Comparison of ENCODE assay signal across 22 mouse cellular contexts in genomic region chr7:139595862-139596261, GRCm38 (mm10). TPM values are rescaled to one million over a fixed set of nuclear protein-coding genes. Genes with fewer than 3 reads are reported as not detected.
"Had no signal": no experiment of that assay in that cellular context is flagged by ENCODE, and none has a peak within 500 bp of the region (broad histone marks: within the 10 kb centered on the region; RNA-seq: fewer than 3 reads in every experiment).

No protein-coding gene starts in this region.

- H3K4me1 ChIP-seq: limb, embryonic 10.5 days; limb, embryonic 13.5 days; liver, embryonic 12.5 days; liver, embryonic 15.5 days; lung, embryonic 15.5 days had no signal

- H3K36me3 ChIP-seq: limb, embryonic 10.5 days; limb, embryonic 13.5 days; liver, embryonic 12.5 days; liver, embryonic 15.5 days; lung, embryonic 15.5 days had no signal

- ATAC-seq: liver, embryonic 12.5 days had no signal

- H3K27ac ChIP-seq: limb, embryonic 10.5 days; limb, embryonic 13.5 days; liver, embryonic 12.5 days; liver, embryonic 15.5 days; lung, embryonic 15.5 days; stomach, postnatal 0 days had no signal

- H3K4me3 ChIP-seq: limb, embryonic 10.5 days; limb, embryonic 13.5 days; liver, embryonic 12.5 days; liver, embryonic 15.5 days; lung, embryonic 15.5 days had no signal

- DNase-seq: kidney, adult 2 months; kidney, postnatal 10 days; kidney, postnatal 36 days; liver; lung, adult 18-20 months; lung, postnatal 10 days; lung, postnatal 36 days; midbrain, embryonic 14.5 days; retina, postnatal 1 day; thymus, adult 2 months; thymus, postnatal 14 days; thymus, postnatal 4 days had no signal

- H3K9ac ChIP-seq: limb, embryonic 13.5 days; liver, embryonic 12.5 days; liver, embryonic 15.5 days; lung, embryonic 15.5 days had no signal

- H3K9me3 ChIP-seq: limb, embryonic 10.5 days; limb, embryonic 13.5 days; liver, embryonic 12.5 days; liver, embryonic 15.5 days; lung, embryonic 15.5 days had no signal

- H3K4me2 ChIP-seq: limb, embryonic 13.5 days; liver, embryonic 12.5 days; liver, embryonic 15.5 days; lung, embryonic 15.5 days; midbrain, embryonic 11.5 days had no signal

RNA-seq across cellular contexts. Expression of gene Nkx6-2, which starts 13.3 kb away (rescaled TPM):
- total RNA-seq: megakaryocyte-erythroid progenitor cell, adult 5-6 weeks; neutrophil, adult 5-6 weeks had no signal
- polyA plus RNA-seq: kidney, embryonic 14.5 days; limb, embryonic 10.5 days; liver, embryonic 15.5 days had no signal
